Comparison of ENCODE assay signal across 15 mouse cellular contexts in genomic region chr17:67532331-67532730, GRCm38 (mm10).
DNase-seq lines count a peak whose midpoint lies in the region; ATAC-seq lines count a peak whose summit lies in the region.
"Had no signal": no experiment of that assay in that cellular context is flagged by ENCODE, and none has a peak within 500 bp of the region (broad histone marks: within the 10 kb centered on the region; RNA-seq: fewer than 3 reads in every experiment).

No protein-coding gene starts in this region.

- peak; percentile 64 for DNase-seq in ovary, adult 18-20 months (ENCODE audit: low spot score)
- no peak for DNase-seq in ovary, postnatal 14 days (ENCODE audit: low spot score)
- DNase-seq in adrenal gland, postnatal 10 days = peak; percentile 40
- peak; percentile 60 to 67 for DNase-seq in adrenal gland, postnatal 36 days
- DNase-seq in testis, postnatal 10 days (ENCODE audit: low spot score) = no peak
- DNase-seq: cerebellum, adult 11 months; cerebellum, adult 9-11 months; cerebellum, postnatal 36 days; gastrocnemius, postnatal 10 days; heart, adult 18-20 months; heart, postnatal 10 days; heart, postnatal 4 days had no signal

- no peak for ATAC-seq in megakaryocyte progenitor cell, adult 5-6 weeks (replicated peaks; ENCODE audit: poor library complexity)
- ATAC-seq: forebrain, embryonic 16.5 days; hindbrain, postnatal 0 days had no signal

Comparison
In these comparisons a context has a peak if more than half of its experiments do, and no peak if none do; other contexts are left out.
1. DNase-seq: peak in ovary, adult 18-20 months (single experiment), adrenal gland, postnatal 10 days (single experiment) and adrenal gland, postnatal 36 days (2 of 2); none in ovary, postnatal 14 days (single experiment) and testis, postnatal 10 days (single experiment).